Mouse (Mus musculus) cerebellum, postnatal 14 days (tissue): ENCODE results near the gene Tmem123.

Experiments used
- DNase-seq, 2 experiments: peaks; one replicate each; pipeline ENCODE4 v3.0.0; 2021; ENCODE audit warnings: mixed read lengths in 2 of 2

Tmem123 gene

DNA sequence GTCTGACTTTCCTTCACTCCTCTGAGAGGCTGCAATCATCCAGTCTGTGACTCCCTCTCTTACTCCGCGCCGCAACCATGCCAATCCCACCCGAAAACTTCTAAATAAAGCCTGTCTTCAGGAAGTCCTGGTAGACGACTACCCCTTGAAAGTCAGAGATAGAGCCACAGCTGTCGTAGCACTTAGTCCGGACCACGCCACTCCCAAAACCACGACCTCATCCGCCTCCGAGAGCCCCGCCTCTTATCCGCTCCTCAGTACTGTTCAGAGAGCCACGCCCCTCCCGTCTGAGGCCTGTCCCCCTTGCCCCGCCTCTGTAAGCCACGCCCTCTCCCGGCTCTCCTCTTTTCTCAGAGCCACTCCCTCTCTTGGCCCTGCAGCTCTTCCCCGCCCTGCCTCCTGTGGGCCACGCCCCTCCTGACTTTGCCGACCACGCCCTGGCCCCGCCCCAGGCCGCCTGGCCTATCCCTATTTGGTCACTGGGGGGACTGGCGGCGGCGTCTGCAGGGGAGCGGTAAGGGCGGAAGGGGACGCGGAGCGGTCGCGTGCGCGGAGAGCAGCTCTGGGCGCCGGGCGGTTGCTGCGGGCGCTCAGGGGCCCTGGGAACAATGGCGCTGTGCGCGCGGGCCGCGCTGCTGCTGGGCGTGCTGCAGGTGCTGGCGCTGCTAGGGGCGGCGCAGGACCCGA is at the start of gene Tmem123:
Tmem123 (plus strand) TSS at position 428 of the 687 bp plus-strand sequence.
- peak; percentile 94 to 96 for DNase-seq

DNA sequence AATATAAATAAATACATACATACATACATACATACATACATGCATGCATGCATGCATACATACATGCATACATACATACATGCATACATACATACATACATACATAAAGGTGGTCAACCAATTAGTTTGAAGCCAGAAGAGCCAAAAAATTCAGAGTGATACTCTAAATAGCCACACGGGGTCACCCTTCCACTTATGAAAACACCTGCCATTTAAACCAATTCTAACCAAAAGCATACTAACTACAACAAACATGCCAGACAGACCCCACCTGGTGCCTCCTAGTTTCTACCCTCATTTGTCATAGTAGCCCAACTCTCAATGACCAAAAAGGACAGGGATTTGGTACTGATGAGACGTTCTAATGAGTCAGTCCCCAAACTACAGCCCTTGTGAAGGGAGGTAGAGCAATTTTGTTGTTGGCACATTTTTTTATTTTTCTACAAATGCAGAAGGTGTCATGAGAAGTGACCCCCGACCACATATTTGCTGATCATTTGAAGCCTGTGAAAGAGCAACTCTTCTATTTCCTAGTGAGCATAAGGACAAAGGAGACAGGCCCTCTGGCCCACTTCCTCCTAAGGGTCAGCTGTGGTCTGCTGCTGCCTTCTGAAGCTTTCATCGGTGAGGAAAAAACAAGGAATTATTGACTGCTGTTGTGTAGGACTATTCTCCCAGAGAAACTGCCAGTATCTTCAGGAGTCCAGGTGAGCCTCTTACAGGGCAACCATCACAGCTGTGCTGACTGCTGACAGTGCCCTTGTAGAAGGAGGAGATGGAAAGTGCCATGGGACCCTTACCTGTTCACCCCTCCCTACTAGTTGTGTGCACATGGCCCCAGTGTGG is 49.6 kb upstream of the Tmem123 start:
- DNase-seq: peak; percentile 56 to 64

DNA sequence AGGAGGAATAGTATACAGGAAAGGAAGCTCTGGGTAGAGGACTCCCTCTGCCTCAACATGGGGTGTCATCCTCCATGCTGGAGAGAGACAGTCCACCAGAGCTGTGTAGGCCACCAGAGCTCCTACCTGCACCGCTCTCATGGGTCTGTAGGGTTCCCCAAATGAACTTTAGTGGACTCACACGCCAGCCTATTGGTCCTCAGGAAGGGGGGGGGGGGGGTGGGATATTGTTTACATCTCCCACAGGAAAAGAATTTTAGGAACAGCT is 49.0 kb upstream of the Tmem123 start:
- no peak for DNase-seq

DNA sequence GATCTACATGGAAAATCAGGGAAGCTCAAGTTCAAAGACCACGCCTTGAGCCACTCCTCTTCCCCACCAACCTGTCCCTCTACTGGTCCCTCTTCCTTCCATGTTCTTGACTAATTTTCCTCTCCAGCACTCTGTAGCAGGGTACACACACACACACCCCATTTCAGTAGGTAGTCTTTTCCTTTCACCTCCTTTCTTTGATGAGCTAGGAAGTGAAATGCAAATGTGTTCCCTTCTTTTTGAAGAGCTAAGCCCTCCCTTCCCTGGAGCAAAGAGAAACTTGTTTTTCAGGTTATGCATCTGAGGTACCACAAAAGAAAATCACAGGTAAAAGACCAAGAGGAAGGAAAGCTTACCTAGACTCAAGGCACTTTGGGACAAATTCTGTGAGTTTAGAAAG is 42.3 kb upstream of the Tmem123 start:
- no peak for DNase-seq

DNA sequence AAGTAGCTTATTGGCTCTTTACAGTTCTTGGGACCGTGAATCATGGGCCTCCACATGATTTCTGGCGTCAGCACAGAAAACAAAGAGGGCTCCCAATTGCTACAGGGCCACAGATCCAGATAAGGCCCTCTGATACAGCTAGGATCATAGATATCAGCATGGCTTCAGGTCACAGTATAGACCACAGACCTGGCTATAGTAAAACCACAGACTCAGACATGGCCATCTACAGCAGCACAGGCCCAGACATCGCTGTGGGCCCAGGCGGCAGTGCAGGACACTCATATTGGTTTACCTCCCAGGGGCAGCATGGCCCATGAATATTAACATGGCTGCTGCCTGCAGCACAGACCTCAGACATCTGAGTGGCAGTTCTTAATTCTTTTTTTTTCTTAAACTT is 34.8 kb upstream of the Tmem123 start:
- DNase-seq: no peak

DNA sequence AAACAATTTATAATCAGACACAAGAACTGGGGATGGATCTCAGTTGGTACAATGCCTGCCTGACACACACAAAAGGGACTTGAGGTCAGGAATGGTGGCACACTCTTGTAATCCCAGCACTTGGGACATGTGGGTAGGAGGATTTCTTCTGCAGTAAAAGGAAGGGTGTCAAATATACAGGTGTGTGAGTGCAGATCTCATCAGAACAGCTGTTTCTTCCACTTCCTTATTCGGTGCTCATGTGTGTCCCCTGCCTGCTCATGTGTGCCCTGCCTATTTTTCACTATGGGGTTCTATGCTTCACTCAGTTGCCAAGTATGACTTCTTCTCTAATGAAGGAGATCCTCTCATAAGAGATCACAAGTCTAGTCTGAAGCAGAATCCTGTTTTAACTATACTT is 21.1 kb upstream of the Tmem123 start:
- no peak for DNase-seq

DNA sequence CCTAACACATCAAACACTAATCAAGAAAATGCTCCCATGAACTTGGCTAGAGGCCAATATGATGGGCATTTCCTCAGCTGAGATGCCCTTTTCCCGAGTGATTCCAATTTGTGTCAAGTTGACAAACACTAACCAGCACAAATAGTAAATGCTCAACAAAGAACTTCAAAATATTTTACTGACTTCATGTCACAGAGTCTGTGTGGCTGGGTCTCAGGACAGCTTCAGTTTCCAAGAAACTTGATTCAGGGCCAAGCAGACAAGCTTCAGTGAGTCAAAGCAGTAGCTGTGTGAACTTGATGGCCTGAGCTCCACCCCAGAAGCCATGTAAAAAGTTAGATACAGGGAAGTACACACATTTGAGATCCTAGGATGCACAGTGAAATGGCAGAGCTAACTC is 19.7 kb upstream of the Tmem123 start:
- no peak for DNase-seq

DNA sequence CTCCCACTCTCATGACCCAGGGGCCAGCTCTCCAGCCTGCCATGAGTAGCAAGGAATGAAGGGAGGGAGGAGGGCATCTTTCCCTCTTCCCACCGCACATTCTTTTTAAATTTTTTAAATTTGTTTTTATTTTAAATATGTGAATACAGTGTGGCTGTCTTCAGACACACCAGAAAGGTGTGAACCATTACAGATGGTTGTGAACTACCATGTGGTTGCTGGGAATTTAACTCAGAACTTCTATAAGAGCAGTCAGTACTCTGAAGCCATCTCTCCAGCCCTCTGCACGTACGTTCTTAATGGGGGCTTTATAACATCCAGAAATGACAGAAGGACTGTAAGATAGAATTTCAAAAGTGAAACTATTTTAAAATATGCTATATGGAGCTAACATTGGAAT is 15.0 kb upstream of the Tmem123 start:
- no peak for DNase-seq

DNA sequence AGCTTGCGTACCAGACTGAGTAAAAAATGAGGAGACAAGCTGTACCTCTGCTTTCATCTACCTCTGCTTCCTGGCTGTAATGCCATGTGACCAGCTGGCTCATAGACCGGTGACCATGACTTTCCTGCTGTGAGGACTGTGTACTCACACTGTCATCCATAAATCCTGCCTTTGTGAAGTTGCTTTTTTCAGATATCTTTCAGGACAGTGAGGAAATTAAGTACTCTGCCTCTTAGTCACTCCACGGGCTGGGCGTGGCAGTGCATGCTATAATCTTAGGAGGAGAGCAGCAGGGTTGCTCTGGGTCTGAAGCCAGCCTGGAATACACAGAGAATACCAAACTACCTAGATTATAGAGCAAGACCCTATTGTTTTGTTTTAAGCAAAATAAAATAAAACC is 14.3 kb upstream of the Tmem123 start:
- no peak for DNase-seq

DNA sequence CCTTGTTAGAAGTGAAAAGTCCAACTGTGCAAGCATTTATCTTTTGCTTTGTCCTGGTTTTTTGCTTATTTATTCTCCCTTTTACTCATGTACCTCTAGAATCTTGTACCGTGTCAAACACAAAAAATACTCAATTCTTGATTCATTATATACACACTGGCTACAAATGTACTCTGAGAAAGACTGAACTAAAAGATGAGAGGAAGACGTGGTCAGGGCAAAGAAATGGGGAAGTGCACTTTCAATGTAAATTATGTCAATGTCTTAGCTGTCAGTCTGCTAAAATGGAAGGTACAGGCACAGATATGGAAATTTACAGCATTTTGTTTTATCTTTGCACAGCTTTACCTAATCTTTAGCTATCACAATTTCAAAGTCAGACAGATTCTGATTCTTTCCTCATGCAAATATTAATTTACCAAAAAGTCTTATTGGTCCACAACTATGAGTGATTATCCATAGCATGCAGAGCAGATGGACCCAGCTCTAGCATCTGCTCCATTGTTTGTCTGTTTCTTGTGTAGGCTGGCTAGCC is 7.9 kb upstream of the Tmem123 start:
- DNase-seq: no peak

DNA sequence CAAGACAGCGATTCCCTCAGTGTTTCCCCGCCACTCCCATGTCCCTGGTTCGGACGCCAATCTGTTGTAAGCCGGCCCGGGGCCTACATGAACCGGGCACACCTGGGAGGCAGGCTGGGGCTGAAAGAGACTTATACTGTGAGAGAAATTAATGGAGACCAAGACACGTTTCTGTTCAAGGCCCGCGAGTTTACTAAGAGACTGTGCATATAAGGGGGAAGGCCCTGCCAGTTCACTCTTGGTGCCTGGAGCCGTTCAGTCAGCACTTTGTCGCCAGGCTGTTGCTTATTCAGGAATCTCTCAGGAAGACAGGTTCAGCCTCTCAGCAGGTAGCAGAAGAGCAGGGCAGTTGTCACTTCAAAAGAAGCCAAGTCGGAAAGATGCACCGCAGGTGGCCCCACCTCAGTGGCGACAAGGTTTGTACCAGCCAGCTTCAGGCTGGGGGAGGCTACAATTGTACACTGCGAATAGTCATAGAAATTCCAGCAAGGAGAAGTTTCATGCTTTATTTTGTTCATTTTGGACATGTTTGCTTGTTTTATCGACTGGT is 1.9 kb upstream of the Tmem123 start:
- DNase-seq: peak in 1 of 2 experiments; percentile 21

DNA sequence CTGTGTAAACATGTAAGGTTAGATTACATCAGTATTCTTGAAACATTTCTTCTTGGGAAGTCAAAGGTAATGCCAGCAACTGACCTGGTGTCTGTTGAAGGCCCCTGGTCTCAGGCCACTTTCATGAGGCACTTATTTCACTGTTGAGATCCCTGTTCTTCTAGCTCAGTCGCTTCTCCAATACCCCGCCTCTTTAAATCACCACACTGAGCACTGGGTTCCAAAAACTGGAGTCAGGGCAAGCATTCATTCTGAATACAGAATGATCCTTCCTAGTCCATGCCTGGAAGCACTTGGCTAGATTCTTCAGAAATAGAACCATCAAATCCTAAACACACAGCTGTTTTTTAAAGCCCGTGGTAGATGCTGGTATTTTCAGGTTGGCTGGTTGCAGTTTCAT is 1.1 kb upstream of the Tmem123 start:
- DNase-seq: no peak

DNA sequence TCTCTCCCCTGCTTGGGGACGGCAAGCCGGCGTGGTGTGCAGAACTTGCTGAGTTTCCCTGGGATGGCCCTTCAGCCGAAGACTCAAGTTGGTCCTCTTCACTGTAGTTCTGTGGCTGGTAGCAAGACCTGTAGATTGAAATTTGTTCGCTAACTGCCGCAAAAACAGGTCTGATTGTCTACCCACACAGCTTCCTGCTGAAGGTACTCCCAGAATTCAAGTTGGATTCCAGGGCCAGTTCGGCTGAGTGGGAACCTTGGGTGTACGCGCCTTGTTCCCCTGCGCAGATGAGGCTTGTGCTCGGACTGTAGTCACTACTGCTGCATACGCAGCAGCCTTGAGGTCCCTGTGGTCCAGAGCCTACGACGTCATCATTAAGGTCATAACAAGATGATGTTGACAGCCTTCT is 626 bp downstream of the Tmem123 start:
- peak in 1 of 2 experiments; percentile 22 for DNase-seq

DNA sequence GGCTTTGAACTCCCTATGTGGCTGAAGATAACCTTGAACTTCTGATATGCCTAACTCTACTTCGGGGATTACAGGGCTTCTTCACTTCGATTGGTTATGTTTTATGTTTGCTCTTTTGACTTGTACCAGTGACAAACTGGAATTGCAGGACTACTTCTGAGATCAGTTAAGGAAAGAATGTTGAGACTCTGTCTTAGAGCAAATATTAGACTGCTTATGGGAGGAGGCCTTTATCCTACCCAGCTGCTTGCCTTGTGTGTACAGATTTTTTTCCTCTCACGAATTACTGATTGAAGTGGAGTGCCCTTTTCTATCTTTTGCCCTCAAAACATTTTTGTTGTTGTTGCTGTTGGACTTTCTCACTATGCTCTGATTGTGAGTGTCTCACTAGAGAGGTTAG is 1.4 kb downstream of the Tmem123 start:
- no peak for DNase-seq

DNA sequence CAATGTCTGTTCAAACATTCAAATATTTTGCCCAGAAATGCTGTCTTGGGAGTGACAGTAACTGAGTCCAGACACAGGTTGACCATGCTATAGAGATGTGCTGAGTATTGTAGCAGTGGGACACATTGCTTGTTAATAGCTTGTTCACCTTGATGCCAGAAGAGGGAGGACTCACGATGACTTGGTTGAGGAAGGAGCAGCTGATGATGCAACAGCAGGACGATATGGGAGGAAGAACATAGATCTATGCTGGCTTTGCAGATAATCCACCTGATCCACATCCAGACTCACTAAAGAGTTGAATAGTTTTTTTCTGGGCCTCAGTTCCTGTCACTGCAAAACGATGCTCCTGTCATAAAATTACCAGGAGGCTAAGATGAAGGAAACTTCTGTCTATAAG is 2.7 kb downstream of the Tmem123 start:
- DNase-seq: no peak

DNA sequence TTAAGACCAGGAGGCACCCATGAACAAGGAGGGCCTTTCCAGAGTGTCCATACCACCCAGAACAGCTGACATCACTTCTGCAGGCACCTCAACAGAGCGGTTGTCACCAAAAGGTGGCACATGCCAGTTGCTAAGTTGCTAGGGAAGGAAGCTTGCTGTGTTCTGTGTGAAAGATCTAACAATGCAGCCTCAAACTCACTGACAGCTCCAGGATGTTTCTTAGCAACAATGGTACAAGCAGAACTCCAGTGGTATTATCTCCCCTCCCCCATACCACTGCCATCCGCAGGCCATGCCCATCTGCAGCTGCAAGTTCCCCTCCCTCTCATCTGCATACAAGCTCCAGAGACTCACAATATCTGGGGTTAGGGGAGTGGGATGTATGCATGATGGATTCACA is 3.7 kb downstream of the Tmem123 start:
- no peak for DNase-seq

DNA sequence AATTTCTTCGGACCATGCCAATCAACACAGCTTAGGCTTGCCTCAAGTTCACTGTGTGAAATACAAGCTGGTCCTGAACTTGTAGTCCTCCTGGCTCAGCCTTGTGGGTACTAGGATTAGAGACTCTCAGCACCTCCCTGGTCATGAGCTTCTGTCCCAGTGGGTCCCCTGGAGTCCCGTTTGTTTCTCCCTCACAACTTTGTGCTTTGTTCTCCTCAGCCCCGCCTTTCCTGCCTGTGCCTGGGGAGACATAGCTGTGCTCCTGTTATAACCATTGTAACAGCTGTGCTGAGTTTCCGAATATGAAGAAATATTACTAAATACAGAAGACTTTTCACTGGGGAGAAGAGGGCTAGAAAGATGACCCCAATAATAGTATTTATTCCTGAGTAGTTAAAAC is 5.2 kb downstream of the Tmem123 start:
- DNase-seq: no peak

DNA sequence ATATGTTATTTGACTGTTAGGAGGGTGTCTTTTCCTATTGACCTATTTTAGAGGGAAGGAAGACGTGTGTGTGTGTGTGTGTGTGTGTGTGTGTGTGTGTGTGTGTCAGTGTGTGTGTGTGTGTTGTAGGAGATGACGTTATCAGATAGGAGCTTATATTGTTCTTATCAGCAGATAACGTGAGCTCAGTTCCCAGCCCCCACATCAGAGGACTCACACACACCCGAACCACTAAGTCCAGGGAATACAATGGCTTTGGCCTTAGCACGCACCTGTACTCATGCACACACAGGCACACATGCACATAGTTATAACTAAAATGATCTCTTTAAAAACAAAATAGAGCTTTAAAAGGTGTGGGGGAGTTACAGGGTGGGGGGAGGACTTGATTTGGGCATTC is 5.7 kb downstream of the Tmem123 start:
- no peak for DNase-seq

DNA sequence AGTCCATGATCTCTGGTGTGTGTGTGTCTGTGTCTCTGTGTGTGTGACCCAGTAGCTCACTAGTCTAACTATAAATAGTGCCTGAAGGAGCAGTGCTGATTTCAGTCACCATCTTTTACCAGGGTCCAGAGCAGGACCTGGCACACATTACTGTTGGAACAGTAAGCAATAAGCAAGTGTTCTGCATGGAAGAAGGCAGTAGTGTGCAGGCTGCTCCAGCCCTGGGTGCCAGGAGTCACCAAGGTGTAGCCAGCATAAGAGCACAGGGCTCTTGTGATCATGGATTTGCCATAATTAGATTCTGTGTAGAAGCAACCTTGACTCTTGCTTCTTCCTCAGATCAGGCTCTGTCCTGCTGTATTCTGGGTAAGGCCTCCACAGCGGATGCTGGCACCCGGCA is 8.5 kb downstream of the Tmem123 start:
- DNase-seq: no peak

DNA sequence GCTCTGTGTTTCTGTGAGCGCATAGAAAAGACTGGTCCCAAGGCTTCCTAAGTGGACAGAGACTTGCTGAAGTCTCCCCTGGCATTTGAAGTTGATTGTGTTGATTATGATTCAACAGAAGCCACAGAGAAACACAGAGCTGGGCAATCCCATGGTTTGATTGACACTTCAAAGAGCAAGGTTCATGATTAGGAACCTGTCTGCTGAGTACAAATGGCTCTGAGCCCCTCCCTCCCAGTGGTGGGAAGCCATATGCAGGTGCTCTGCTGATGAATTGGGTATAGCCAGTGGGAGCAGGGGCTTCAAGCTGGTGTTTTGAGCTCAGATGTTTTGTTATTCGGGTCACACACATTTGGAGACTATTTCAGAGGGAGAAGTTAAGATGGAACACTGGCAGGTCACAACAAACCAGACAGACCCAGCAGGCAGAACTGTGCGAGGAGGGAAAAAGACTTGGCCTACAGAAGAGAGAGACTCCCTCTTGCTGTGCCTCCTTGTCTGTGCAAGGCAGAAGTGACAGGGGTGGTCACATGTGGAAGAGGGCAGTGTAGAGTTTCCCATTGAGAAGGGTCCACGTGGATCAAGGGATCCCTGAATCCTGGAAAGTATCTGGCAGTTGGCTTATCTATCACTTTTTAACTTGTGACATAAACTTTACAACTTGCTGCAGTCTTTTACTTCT is 9.1 kb downstream of the Tmem123 start:
- DNase-seq: no peak

DNA sequence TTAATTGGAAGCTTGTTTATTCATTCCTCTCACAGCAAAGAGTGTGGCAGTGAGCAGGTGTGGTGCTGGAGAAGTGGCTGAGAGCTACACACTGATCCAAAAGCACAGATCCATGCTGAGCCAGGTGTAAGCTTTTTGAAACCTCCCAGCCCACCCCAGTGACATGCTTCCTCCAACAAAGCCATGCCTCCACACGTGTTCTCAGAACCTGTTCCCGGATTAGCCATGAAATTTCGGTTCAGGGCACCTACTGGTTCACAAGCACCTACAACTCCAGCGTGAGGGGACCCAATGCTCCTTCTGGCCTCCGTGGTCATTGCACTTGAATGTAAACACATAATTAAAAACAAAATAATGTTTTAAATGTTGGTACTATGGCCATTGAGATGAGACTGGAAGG is 9.8 kb downstream of the Tmem123 start:
- no peak for DNase-seq

DNA sequence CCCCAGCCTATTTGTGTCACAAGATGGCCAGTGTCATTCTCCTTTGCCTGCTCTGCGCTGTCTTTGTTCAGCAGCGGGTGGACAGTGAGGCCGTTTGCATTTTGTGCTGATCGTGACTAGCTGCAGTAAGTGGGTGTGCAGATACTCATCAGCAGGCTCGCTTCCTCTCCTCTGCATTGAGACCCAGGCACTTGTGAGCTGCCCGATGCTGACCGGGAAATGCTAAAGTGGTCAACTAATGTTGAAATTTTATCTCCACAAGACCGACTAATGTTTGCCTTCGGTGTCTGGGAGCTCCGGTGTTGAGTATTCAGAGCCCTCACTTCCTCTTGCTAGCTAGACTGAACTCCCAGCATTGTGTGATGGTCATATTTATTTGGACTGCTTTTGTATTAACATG is 10.7 kb downstream of the Tmem123 start:
- no peak for DNase-seq

DNA sequence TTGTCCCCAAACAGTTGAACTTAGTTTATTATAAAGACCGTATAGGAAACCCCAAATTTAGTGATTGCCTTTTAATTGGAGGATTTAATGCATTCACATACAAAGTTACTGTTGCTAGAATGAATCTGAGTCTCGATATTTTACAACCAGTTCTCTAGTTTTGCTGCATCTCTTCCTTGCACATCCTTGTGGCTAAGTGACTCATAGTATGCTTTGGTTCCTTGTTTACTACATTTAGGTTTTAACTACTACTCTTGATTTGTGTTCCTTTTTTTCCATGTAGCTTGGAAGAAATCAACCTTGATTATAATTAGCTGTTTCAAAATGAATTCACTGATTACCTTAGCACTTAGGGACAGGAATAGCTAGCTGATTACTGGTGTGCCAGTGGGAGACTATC is 11.2 kb downstream of the Tmem123 start:
- DNase-seq: no peak

DNA sequence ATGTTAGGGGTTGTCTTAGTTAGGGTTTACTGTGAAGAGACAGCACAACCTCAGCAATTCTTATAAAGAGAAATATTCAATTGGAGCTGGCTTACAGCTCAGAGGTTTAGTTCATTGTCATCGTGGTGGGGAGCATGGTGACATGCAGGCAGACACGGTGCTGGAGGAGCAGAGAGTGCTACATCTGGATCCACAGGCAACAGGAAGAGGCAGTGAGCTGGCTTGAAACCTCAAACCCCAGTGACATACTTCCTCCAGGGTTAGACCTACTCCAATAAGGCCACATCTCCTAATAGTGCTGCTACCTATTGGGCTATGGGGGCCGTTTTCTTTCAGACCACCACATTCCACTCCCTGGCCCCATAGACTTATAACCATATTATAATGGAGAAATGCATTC is 12.1 kb downstream of the Tmem123 start:
- no peak for DNase-seq
